Mouse (Mus musculus): ENCODE measurements around the gene Il1r1. TPM values are rescaled to one million over a fixed set of nuclear protein-coding genes. Genes with fewer than 3 reads are reported as not detected.

Il1r1 gene
- total RNA-seq, 2 experiments from 2014 or later, result 5.0 to 9.7 TPM

- peak; percentile 54 for ATAC-seq (replicated peaks; ENCODE audit: low FRiP score, poor library complexity, severe bottlenecking)
Measured at GRCm38 (mm10) chr1:40229771-40230280, 4.9 kb downstream of the Il1r1 start.

DNA sequence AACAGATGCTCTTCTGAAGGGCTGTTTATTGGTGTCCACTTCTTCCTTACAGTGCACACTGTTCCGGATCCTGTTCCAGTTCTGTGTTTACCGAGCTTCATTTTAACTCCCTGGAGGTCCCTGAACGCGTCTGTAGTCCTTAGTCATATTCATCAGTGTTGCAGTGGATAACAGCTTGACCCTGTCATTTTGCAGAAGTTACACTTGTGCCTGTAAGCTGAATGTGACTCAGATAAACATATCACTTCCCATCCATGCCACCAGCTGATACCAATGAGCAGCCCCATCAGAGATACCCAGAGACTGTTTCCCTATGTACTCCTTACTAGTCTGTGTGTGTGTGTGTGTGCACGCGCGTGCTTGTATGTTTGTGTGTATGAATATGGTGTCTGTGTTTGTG, 5.5 kb downstream of the Il1r1 start:
- peak; percentile 91 for ATAC-seq (replicated peaks; ENCODE audit: low FRiP score, poor library complexity, severe bottlenecking)

DNA sequence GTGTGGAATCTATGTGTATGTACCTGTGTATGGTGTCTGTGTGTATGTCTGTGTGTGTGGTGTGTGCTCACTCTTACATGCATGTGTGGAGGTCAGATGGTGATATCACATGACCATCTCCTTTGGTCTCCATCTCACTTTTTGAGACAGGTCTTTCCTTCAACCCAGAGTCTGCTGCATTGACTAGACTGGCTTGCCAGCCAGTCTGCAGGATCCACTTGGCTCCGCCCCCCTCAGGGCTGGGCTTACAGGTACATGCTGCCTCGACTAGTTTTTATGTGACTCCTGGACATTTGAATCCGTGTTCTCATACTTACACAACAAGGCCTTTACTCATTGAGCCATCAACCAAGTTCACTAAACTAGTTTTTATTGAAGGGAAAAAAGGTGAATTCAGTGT, 6.2 kb downstream of the Il1r1 start:
- peak; percentile 37 for ATAC-seq (replicated peaks; ENCODE audit: low FRiP score, poor library complexity, severe bottlenecking)

- ATAC-seq (replicated peaks; ENCODE audit: low FRiP score, poor library complexity, severe bottlenecking), result no peak
Measured at GRCm38 (mm10) chr1:40233217-40233616, 8.3 kb downstream of the Il1r1 start.

DNA sequence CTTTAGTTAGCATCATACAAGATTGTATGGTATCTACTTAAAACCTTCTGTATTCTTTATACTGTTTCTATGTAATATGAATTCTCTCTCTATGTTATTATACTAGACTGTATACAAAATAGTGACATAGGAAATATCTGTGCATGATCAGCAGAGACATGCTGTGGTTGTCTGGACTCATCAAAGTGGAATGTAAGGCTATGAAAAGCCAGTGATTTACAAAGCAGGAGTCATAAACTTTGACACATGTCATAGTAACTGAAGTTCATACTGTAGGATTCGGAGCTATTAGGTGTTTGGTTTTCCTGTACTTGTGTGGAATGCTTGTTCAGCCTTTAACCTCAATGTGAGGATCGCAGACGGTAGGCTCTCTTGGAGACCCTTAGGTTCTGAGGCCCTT, 8.7 kb downstream of the Il1r1 start:
- no peak for ATAC-seq (replicated peaks; ENCODE audit: low FRiP score, poor library complexity, severe bottlenecking)

DNA sequence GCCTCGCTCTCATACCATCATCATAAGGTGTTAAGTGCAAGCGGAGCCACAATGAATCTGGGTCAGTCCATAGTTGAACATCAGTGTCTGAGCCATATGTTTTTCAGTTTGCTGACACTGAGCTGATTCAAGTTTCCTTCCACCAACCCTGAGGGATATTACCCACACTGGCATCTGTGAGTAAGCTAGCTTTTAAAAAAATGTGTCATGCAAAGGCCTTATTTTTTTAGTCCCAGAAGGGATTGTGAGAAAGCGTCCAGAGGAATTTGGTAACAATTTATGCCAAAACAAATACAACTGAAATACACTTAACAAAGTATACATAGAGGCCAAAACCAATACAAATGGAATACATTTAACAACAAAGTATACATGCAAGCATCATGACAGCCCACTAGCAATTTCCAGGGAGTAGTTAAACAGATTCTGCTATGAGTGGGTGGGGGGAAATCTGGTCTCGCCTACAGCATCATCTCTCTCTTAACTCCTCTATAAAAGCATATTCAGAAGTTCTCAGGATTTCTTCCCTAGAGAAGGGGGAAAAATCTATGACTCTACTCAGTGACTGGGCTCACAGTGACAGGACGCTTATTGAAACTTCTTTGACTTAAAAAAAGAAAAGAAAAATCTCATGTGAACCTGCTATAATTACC, 10.8 kb downstream of the Il1r1 start:
- ATAC-seq (replicated peaks; ENCODE audit: low FRiP score, poor library complexity, severe bottlenecking), result no peak

DNA sequence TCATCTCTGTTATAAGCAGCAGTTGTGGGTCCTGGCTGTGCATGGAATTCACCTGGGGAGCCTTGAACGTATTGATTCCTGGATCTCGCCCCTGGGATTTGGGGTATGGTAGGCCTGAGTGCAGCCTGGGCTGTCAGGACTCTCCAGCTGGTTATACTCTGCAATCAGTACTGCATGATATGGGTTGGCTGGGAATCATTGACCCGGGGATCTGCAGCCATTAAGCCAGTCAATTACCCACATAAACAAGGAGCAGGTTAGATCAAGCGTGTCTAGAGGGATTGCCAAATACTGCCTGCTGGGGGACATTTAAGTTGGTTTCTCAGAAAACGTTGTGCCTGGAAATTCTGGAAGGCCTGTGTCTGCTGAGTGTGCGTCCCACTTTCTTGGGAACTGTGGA, 11.8 kb downstream of the Il1r1 start:
- ATAC-seq (replicated peaks; ENCODE audit: low FRiP score, poor library complexity, severe bottlenecking), result no peak

DNA sequence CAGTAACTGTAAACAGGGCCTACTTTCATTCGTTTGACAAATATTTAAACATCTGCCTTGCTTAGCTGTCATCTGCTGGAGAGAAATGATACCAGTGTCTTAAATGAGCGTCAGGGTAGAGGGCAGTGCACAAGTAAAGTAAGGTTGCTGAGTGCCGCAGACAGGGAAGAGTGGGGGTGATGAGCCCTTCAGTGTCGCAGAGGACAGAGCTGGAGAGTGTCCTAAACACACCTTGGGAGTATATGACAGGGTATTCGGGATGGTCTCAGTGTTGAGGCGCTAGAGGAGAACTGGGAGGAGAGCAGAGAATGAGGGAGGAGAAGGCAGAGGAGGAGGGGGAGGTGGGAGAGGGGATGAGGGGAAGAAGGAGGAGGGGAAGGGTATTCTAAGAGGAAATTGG, 12.2 kb downstream of the Il1r1 start:
- no peak for ATAC-seq (replicated peaks; ENCODE audit: low FRiP score, poor library complexity, severe bottlenecking)

DNA sequence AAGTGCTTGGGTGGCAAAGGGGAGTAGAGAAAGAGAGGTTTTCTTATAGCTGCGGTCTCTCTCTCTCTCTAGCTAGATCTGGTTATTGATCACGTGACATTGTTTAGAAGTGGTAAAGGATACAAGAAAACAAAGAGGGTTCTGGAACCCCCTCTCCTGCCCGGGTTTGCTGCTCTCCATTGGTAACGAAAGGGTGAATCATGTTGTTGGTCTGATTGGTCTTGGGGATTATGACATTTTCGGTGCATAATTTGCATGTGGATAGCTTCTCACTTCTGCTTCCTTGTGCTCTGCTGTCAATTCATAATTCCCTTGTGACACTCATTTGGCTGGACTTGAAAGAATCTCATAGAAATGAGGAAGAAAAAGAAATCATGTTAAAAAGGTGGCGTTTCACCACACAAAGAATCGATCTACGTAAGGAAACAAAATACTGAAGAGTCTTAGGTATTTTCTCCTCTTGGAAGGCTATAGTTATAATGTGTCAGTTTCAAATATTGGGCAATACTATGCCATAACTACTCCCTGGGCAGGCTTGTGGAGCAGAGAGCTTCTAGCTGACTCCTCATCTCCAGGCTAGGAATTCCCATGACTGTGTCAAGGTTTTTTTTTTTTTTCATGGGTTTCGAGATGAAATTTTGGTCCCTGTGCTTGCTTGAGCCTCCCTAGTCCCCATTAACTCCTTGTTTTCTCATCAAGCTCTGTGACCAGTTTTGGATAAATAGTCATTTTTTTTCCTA, 15.6 kb downstream of the Il1r1 start:
- ATAC-seq (replicated peaks; ENCODE audit: low FRiP score, poor library complexity, severe bottlenecking), result no peak

GRCm38 (mm10) chr1:40242717-40243116, 17.8 kb downstream of the Il1r1 start:
- no peak for ATAC-seq (replicated peaks; ENCODE audit: low FRiP score, poor library complexity, severe bottlenecking)

DNA sequence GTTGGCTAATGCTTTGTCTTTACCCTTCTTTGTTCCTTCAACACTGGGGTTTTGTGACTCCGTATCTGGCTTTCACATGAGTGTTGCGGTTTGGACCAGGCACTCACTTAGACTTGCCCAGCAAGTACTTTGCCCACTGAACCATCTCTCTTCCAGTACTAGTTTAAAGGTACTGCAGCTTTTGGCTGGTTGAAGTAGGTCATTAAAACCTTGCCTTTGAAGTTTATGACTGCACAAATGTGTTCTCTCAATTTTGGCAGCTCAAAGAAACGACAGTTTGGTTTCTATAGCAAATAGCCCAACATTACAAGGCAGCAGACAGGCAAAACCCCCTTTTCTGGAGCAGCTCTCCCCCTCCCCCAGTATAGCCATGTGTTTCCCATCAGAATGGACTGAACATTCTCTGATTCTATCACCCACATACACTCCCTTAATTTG, 18.7 kb downstream of the Il1r1 start:
- ATAC-seq (replicated peaks; ENCODE audit: low FRiP score, poor library complexity, severe bottlenecking), result no peak

DNA sequence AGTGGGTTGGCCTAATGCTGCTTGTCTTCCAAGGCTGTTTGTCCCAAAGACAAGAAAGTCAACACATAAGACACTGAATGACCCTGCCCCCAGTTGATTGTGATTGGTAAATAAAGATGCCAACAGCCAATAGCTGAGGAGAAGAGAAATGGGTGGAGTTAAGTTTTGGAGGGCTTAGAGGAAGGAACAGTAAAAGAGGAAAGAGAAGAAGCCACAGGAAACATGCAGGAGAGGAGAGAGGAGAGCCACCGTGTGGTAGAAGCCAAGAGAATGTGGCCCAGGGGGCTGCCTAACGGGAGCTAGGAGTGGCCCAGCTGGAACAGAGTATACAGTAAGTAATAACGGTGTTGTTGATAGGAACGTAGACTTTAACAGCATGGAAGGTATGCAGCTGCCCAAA, 25.5 kb downstream of the Il1r1 start:
- peak; percentile 67 for ATAC-seq (replicated peaks; ENCODE audit: low FRiP score, poor library complexity, severe bottlenecking)

GRCm38 (mm10) chr1:40252507-40252906, 27.6 kb downstream of the Il1r1 start:
- no peak for ATAC-seq (replicated peaks; ENCODE audit: low FRiP score, poor library complexity, severe bottlenecking)

DNA sequence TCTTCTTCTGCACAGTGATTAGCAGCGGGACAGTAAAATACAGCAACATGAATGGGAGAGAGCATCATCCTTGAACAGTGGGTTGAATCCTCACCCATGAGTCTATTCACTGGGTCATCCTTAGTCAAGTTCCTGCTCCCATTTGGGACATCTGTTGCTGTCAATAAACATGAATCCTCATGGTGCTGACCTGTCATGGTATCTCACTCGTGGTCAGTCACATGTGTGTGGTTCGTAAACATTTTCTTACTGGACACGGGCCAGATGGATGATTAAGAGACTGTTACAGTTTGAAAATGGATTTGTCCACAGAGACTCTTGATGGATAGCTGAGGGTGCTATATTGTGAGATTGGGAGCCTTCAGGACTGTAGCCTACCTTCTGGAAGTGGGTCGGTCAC, 29.1 kb downstream of the Il1r1 start:
- ATAC-seq (replicated peaks; ENCODE audit: low FRiP score, poor library complexity, severe bottlenecking), result no peak

GRCm38 (mm10) chr1:40254347-40255057, 29.6 kb downstream of the Il1r1 start:
- no peak for ATAC-seq (replicated peaks; ENCODE audit: low FRiP score, poor library complexity, severe bottlenecking)

GRCm38 (mm10) chr1:40262441-40263121, 37.7 kb downstream of the Il1r1 start:
- no peak for ATAC-seq (replicated peaks; ENCODE audit: low FRiP score, poor library complexity, severe bottlenecking)

DNA sequence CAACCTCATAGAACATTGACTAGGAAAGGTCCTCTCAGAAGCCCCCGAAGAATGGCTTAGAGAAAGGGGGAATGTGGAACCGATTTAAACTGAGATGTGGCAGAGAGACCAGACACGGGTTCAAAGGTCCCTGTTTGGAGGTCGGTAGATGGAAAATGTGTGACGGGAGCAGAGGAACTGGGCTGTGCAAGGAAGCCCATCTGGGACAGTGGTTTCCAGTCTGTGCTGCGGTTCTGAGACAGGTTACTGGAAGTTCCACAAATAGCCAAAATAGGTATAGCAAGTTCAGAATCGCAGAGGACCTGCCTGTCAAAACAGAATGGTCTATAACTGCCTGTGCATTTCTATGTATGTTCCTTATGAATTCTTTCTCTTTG, 38.2 kb downstream of the Il1r1 start:
- no peak for ATAC-seq (replicated peaks; ENCODE audit: low FRiP score, poor library complexity, severe bottlenecking)

- ATAC-seq (replicated peaks; ENCODE audit: low FRiP score, poor library complexity, severe bottlenecking), result no peak
Measured at GRCm38 (mm10) chr1:40263679-40264078, 38.8 kb downstream of the Il1r1 start.

DNA sequence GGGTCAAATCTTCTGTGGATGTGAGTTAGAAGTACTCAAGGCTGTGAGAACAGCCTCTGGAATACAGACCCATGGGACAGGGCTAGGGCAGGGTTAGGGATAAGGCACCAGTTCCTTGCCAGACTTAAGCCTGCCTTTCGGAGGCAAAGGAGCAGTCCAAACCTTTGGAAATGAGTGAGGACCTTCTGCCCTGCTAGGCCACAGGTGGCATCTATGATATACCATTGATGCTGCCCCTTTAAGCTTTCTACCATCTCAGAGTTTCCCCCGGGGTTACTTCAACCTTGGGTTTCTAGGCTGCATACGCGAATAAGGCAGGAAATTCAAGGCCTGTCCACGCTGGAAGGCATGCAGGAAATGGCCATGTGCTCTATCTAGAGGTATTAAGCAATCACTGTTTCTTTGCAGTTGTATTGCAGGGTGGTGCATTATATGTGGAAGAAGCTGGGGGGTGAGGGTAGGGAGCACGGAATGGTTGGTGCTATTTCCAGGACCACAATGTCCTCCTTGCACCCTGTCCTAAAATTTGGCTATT, 40.5 kb downstream of the Il1r1 start:
- no peak for ATAC-seq (replicated peaks; ENCODE audit: low FRiP score, poor library complexity, severe bottlenecking)
